Mouse (Mus musculus) gastrocnemius, postnatal 10 days (tissue): Measurements from ENCODE around the gene Smyd2. TPM values are rescaled to one million over a fixed set of nuclear protein-coding genes. Genes with fewer than 3 reads are reported as not detected.

Experiments used
- DNase-seq: peaks from one replicate; pipeline ENCODE4 v3.0.0; 2021; ENCODE audit warnings: mixed read lengths
- total RNA-seq, 2 experiments: library from RNA; stranded (reverse); gene quantifications; 2 replicates each; pipeline ENCODE4 v1.2.3; 2021

Smyd2 gene
- total RNA-seq, 2 experiments from 2014 or later = 165 to 188 TPM

GRCm38 (mm10) chr1:189919756-189920155, 2.4 kb downstream of the Smyd2 start:
- DNase-seq = no peak

- DNase-seq = no peak
Observed at GRCm38 (mm10) chr1:189917126-189917500, 5.0 kb downstream of the Smyd2 start.

GRCm38 (mm10) chr1:189916422-189917125, 5.6 kb downstream of the Smyd2 start:
- no peak for DNase-seq

DNA sequence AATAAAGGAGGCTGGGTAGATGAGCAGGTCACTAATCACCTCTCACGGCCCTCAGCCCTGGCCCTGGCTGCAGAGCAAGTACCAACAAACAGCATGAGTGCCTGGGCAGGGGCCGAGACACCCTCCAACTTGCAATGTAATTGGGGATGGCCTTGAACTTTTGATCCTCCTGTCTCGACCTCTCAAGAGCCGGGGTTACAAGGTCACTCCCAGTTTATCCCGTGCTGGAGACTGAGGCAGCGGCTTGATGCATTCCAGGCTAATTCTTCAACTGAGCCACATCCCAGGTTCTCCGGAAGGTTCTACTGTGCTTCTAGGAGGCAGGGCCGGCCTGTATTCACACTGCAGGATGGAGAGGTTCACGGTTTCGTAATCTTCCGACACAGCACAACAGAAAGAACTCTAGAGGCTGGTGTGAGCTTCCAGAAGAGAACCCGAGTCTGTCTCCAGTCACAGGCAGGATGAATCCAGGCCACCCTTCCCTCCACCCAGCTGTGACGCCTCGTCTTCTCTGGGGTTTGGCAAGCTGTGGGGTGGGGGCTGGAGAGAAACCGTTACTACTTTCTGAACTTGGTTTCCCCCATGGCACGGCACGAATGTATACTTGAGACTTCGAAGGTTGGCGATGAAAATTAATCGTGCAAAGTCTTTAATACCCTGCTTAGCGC, 8.9 kb downstream of the Smyd2 start:
- no peak for DNase-seq

- peak; percentile 68 for DNase-seq
Observed at GRCm38 (mm10) chr1:189910685-189911345, 11.3 kb downstream of the Smyd2 start.

- DNase-seq = no peak
Observed at GRCm38 (mm10) chr1:189903169-189903568, 19.0 kb downstream of the Smyd2 start.

DNA sequence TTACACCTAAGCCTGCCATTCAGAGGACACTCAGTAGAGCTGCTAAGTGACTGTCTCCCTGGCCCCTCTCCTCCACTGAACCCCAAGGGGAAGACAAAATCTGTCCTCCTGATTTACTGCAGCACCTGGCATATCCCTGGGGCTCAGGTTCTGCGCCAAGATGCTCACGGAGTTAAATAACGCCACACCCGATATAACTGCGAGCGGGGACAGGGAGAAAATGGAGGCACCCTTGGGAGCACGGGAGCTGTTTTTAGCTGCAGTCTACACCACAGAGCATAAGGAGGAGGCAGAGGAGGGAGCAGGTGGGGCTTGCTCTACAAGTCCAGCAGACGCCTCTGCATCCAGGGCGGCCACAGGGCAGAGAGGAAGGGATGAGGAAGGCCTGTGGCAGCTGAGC, 19.8 kb downstream of the Smyd2 start:
- no peak for DNase-seq

DNA sequence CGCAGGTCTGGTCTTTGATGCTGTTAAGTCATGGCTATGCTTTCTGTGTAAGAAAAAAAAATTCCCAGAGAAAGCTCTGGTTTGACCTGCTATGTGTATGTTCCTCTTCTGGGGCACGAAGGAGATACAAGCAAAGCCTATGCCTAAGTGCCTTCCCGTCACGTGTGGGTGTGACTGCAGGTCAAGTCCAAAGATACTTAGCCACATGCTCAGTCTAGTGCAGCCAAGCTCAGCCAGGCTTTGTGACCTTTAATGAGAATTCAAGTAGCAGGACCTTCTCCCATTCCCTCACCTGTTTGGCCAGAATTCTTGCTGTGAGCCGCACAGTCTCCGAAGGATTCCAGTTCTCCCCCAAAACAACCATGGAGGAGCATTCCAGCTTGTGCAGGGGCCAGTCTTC, 22.6 kb downstream of the Smyd2 start:
- DNase-seq = no peak

GRCm38 (mm10) chr1:189898708-189899107, 23.5 kb downstream of the Smyd2 start:
- DNase-seq = no peak

DNA sequence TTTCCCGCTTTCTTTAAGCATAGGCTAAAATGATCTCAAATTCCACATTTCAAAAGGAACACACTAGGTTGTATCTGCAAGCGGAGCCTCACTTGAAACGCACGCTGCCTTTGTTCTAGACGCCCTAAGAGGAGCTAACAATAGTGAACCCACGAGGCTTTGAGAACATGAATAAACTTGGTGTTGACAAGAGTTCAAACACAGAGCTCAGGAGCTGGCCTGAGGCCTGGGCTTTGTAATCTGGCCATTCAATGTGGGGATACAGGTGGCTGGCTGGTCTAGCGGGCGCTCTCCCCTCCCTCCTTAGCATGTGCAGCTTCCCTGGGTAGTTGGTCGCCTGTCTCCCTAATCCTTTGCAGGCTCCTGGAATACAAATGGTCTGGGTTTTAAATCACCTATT, 24.3 kb downstream of the Smyd2 start:
- no peak for DNase-seq

GRCm38 (mm10) chr1:189894191-189894590, 28.0 kb downstream of the Smyd2 start:
- no peak for DNase-seq

DNA sequence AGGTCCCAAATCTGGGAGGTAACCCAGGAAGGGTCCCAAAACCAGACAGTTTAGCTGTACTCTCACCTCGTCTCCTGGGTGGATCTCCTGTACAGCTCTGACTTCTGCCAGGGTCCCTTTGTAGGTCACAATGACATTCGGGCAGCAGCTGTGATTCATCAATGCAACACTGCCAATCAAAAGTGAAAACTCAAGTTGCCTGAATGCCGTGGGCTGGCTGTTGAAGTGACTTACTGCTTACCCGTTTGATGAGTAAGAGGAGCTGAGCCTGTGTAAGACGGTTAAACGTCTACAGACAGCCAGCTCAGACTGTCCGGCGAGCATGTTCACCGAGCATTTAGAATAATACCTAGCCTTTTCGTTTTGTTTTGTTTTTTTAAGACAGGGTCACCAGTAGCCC, 33.4 kb downstream of the Smyd2 start:
- DNase-seq = no peak

- peak; percentile 62 for DNase-seq
Observed at GRCm38 (mm10) chr1:189887518-189887917, 34.6 kb downstream of the Smyd2 start.

DNA sequence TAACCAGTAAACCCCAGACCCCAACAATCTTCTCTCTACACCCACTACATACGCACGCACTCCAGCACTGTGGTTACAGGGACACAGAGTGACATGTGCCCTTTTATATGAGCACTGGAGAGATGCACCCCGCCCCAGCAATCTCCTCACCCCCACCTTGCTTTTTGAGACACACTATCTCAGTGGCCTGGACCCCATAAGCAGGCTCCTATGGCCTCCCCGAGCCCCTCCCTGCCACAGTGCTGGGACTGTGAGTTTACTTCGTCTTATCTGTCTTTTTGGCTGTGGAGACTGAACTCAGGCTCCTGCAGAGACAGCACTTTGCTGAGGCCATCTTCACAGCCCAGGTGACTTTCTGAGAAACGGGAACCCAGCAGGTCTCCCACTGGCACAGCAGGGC, 36.2 kb downstream of the Smyd2 start:
- DNase-seq = no peak

GRCm38 (mm10) chr1:189884951-189885350, 37.2 kb downstream of the Smyd2 start:
- no peak for DNase-seq

DNA sequence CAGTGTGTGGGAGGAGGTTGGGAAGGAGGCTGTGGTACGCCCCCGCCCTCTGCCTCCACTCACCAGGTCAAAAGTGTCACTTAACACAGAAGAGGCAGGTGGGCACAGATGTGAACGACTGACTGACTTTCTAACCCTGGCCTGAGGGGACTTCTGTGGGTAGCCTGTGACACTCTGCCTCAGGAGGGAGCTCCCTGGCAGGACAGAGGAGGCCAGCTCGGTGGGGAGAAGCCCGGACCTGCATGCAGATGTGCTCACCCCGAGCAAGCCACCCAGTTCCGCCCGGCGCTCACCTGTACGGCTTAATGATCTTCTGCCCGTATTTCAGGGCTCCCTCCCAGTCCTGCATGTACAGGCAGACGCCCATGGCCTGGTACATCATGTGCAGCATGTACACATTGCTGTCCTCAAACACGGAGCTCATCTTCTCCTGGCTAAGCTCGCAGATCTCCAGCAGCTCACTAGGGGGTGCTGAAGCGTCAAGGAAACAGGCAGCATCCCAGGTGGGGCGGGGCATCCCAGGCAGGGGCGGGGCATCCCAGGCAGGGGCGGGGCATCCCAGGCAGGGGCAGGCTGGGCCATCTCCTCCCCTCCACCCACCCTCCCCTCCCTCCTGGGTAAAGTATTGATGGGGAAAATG, 38.5 kb downstream of the Smyd2 start:
- peak; percentile 78 for DNase-seq

GRCm38 (mm10) chr1:189882886-189883285, 39.3 kb downstream of the Smyd2 start:
- DNase-seq = peak; percentile 66

DNA sequence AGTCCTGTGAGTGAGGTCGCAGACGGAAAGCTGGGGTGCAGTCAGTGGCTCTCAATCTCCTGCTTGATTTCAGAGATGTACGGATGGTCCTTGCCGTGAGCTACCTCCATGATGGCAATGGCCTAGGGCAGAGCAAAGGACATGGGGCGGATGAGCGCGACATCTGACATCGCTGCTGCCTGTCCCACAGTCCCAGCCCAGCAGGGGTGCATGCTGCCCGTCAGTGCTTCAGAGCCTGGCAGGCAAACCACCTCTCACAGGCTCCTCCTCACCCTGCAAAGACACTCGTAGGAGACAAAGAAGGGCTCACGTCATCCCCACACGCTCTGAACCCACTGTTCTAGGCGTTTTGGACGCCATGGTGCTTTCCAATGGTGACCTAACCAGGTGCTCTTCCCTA, 41.4 kb downstream of the Smyd2 start:
- DNase-seq = no peak

- no peak for DNase-seq
Observed at GRCm38 (mm10) chr1:189879965-189880364, 42.2 kb downstream of the Smyd2 start.

DNA sequence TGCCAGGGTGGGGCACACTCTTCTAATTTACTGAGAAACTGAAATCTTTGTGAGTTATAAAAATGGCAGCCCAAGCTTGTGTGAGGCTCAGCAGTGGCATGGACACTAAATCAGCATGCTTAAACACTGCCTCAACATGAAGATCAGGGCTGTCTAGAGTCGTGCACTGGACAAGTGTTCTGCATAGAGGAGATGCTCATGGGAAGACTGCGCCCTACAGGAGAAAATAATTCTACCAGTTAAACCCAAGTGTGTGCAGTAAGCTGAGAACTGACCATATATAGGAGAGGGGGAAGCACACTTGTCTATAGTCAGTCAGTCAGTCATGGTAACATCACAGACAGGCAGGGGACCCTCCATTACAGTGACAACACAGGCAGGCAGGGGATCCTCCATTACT, 43.0 kb downstream of the Smyd2 start:
- no peak for DNase-seq

DNA sequence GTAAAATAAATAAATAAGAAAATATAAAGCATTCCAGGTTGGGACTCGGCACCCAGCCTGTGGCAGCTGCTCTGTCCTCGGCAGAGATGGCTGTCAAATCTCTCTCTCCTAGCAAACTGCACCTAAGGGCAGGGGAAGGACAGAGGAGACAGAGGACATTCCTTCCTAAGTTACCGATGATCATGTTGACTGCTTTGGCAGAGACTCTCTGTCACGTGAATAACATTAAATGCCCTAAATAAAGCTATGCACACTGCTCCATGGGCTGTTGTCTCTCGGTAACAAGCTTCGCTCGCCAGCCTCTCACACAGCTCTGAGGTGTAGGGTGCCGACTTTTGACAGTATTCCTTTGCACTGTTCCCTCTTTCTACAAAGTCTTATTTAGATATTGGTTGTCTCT, 46.0 kb downstream of the Smyd2 start:
- DNase-seq = no peak

GRCm38 (mm10) chr1:189875439-189875861, 46.7 kb downstream of the Smyd2 start:
- no peak for DNase-seq

DNA sequence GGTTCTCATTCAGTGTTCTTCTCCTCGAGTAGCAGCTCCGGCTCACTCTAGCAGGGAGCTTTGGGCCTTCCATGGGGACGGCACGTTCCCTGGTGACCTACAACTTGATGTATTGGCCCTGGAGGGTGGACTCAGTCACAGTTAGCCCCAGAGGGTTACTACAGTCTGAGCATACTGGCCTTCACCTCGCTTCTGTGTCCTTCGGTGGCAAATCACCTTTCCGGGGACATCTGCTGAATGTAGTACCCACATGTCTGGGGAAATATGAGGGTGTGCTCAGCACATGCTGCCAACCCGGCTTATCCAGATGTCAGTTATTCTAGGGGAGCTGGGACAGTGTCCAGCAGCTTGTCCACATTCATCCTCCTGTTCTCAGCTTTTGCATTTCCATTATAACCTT, 48.6 kb downstream of the Smyd2 start:
- DNase-seq = no peak
